Mouse (Mus musculus) hematopoietic stem cell, adult 5-6 weeks (primary cell): Measurements from ENCODE around the gene Depdc7. TPM values are rescaled to one million over a fixed set of nuclear protein-coding genes. Genes with fewer than 3 reads are reported as not detected.

Experiments
- ATAC-seq, 2 experiments: fragments of 125-278 bp in 1 of 2; replicated peaks in 1 of 2; 2 replicates each; pipeline ENCODE4 v1.8.0; 2016 to 2017; ENCODE audit warnings: inconsistent platforms in 2 of 2, mild to moderate bottlenecking in 2 of 2, moderate number of reproducible peaks in 2 of 2, low read depth in 1 of 2, moderate TSS enrichment in 1 of 2; ENCODE audit not compliant: low FRiP score in 2 of 2, poor library complexity in 2 of 2, severe bottlenecking in 2 of 2, insufficient read depth in 1 of 2, low TSS enrichment in 1 of 2
- total RNA-seq: library from RNA; stranded (forward); fragments of 172-1452, 232-1000 nt; gene quantifications from 2 replicates; pipeline ENCODE4 v1.2.3, GENCODE M21; 2017

The Depdc7 gene
- total RNA-seq, 1 experiment from 2014 or later: 1.6 TPM

DNA sequence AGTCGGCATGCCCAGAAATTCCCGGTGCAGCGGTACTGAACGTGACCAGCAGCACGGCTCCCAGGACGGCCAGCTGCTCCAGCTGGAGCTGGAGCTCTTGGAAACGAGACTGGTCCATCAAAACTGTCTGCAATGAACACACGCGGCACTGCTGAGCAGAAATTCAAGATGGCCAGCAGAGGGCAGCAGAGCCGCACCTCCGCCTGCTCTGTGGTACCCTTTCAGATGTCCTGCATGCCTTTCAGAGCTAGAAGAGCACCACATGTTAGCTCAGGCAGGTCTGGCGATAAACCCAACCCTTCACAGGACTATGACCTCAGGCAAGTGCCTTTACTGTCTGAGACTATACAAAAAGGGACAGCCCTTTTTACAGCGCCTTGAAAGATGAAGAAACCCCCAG, 57.3 kb downstream of the Depdc7 start:
- ATAC-seq: peak; percentile 76 to 80

DNA sequence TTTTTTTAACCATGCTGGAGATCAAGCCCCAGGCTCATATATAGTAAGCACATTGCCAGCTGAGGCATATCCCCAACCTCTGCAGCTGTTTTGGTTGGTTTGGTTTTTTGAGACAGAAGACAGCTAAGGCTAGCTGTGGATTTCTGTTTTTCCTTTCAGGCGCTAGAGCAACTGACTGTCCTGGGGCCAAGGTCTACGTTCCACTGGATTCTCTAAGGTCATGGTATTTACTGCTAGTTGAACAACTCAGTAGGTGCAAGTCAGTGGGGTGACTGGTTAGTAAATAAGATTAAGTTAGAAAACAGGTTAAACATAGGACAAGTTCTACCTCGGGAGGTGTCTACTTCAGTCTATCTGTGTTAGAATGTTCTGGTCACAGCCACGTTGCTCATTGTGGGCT, 57.9 kb downstream of the Depdc7 start:
- no peak for ATAC-seq

DNA sequence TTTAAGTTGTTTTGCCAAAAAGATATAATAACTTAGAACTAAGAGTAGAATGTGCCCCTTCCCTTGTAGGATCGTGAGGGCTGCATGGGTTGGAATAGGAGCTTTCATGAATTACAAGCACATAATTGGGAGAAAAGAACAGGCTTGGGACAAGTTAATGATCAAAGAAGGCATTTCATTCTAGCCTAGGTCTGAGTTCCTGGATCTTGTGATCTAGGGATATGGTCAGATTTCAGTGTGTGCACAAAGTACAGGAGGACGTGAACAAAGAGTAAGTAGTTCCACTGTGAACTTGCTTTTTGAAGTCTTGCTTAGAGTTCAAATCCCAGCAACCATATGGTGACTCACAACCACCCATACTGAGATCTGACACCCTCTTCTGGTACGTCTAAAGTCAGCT, 65.4 kb downstream of the Depdc7 start:
- ATAC-seq: no peak

Other genes starting within 250 kb of the Depdc7 start
- gene Hipk3, start 248.4 kb downstream of the Depdc7 start, total RNA-seq: 47.8 and 48.7 TPM in 2 replicates
- gene Cstf3, start 152.4 kb downstream of the Depdc7 start, total RNA-seq: 24.8 and 35.3 TPM in 2 replicates
- gene Tcp11l1, start 30.7 kb downstream of the Depdc7 start, total RNA-seq: 12.6 and 15.9 TPM in 2 replicates
- gene Pin1rt1, start 26.5 kb downstream of the Depdc7 start, total RNA-seq: not detected in 2 replicates
- gene Qser1, start 73.9 kb upstream of the Depdc7 start, total RNA-seq: 13.9 and 22.3 TPM in 2 replicates
- gene Prrg4, start 107.0 kb upstream of the Depdc7 start, total RNA-seq: 38.7 and 40.8 TPM in 2 replicates
- gene Ccdc73, start 124.9 kb upstream of the Depdc7 start, total RNA-seq: 18.7 and 23.0 TPM in 2 replicates